In the genomic region with DNA sequence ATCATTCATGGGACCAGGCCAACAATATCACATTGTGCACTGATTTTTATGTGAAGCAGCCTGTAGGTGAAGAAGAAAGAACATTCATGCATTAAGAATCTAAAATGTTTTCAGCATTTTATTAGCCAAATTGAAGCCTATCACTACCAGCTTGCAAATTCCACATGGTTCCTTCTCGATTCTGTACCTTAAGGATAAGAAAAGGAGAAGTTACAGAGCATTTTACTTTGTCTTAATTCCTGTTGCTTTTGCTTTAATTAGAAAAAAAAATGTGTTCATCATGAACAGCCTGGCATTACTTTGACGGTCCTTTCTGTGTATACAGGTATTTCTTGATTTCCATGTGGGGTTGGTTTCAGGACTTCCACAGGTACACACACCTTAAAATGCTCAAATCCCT, we compare ENCODE assay signal across 17 mouse cellular contexts.
"Had no signal": no experiment of that assay in that cellular context is flagged by ENCODE, and none has a peak within 500 bp of the region (broad histone marks: within the 10 kb centered on the region; RNA-seq: fewer than 3 reads in every experiment).

No protein-coding gene starts in this region.

- DNase-seq: liver, embryonic 13.5 days; liver, postnatal 0 days; lung, adult 2 months; lung, postnatal 14 days; lung, postnatal 36 days; right cerebral cortex, postnatal 14 days; thymus, adult 18-20 months; thymus, postnatal 14 days; thymus, postnatal 36 days had no signal

- H3K27me3 ChIP-seq: liver, embryonic 13.5 days; liver, embryonic 15.5 days; lung, embryonic 15.5 days; midbrain, embryonic 12.5 days; midbrain, embryonic 15.5 days; neural tube, embryonic 12.5 days had no signal

- H3K27ac ChIP-seq: liver, embryonic 13.5 days; liver, embryonic 15.5 days; lung, embryonic 15.5 days; macrophage; midbrain, embryonic 10.5 days; midbrain, embryonic 12.5 days; midbrain, embryonic 15.5 days; neural tube, embryonic 12.5 days had no signal

- H3K4me3 ChIP-seq: liver, embryonic 13.5 days; liver, embryonic 15.5 days; lung, embryonic 15.5 days; midbrain, embryonic 10.5 days; midbrain, embryonic 12.5 days; midbrain, embryonic 15.5 days; neural tube, embryonic 12.5 days had no signal

- H3K4me2 ChIP-seq: liver, embryonic 13.5 days; liver, embryonic 15.5 days; lung, embryonic 15.5 days; midbrain, embryonic 12.5 days; midbrain, embryonic 15.5 days; neural tube, embryonic 12.5 days had no signal

- ATAC-seq: liver, postnatal 0 days; lung, postnatal 0 days; midbrain, embryonic 15.5 days had no signal

- H3K36me3 ChIP-seq: liver, embryonic 13.5 days; liver, embryonic 15.5 days; lung, embryonic 15.5 days; midbrain, embryonic 10.5 days; midbrain, embryonic 12.5 days; midbrain, embryonic 15.5 days; neural tube, embryonic 12.5 days had no signal

- H3K9ac ChIP-seq: liver, embryonic 13.5 days; liver, embryonic 15.5 days; liver, postnatal 0 days; lung, embryonic 15.5 days; midbrain, embryonic 12.5 days; midbrain, embryonic 15.5 days; neural tube, embryonic 12.5 days had no signal

- H3K4me1 ChIP-seq: liver, embryonic 13.5 days; liver, embryonic 15.5 days; lung, embryonic 15.5 days; midbrain, embryonic 12.5 days; midbrain, embryonic 15.5 days; neural tube, embryonic 12.5 days had no signal

- H3K9me3 ChIP-seq: liver, embryonic 13.5 days; liver, embryonic 15.5 days; lung, embryonic 15.5 days; midbrain, embryonic 10.5 days; midbrain, embryonic 12.5 days; midbrain, embryonic 15.5 days; neural tube, embryonic 12.5 days had no signal
